In genomic region chr9:13540781-13541180, GRCm38 (mm10) we compare ENCODE assay signal across 14 mouse cellular contexts.
A peak's percentile ranks its signal among the peaks of the same experiment; 100 is the strongest.
DNase-seq lines count a peak whose midpoint lies in the region; ATAC-seq lines count a peak whose summit lies in the region.
"Had no signal": no experiment of that assay in that cellular context is flagged by ENCODE, and none has a peak within 500 bp of the region (broad histone marks: within the 10 kb centered on the region; RNA-seq: fewer than 3 reads in every experiment).

No protein-coding gene starts in this region.

- H3K4me2 ChIP-seq in midbrain, embryonic 15.5 days, result no peak overlapping the region
- H3K4me2 ChIP-seq in limb, embryonic 11.5 days (ENCODE audit: low read depth, severe bottlenecking), result no peak overlapping the region
- H3K4me2 ChIP-seq: heart, embryonic 13.5 days; limb, embryonic 15.5 days had no signal

- H3K4me1 ChIP-seq in midbrain, embryonic 10.5 days, result peaks cover 63% of the 10 kb centered on the region
- H3K4me1 ChIP-seq in midbrain, embryonic 15.5 days, result peaks cover 17% of the 10 kb centered on the region
- peaks cover 25% of the 10 kb centered on the region for H3K4me1 ChIP-seq in limb, embryonic 11.5 days (ENCODE audit: control insufficient read depth, insufficient read depth, low read length)

- no peaks in the 10 kb centered on the region for H3K27me3 ChIP-seq in midbrain, embryonic 10.5 days (ENCODE audit: low read depth, poor library complexity, severe bottlenecking)
- no peaks in the 10 kb centered on the region for H3K27me3 ChIP-seq in midbrain, embryonic 15.5 days (replicated peaks)
- H3K27me3 ChIP-seq in limb, embryonic 11.5 days (ENCODE audit: control insufficient read depth, insufficient read depth, low read length), result no peaks in the 10 kb centered on the region
- H3K27me3 ChIP-seq: heart, embryonic 13.5 days; limb, embryonic 15.5 days; Patski had no signal

- H3K4me3 ChIP-seq in midbrain, embryonic 10.5 days, result no peak overlapping the region
- no peak overlapping the region for H3K4me3 ChIP-seq in midbrain, embryonic 15.5 days
- no peak overlapping the region for H3K4me3 ChIP-seq in limb, embryonic 11.5 days (ENCODE audit: low read depth, low read length)
- H3K4me3 ChIP-seq: heart, embryonic 13.5 days; limb, embryonic 15.5 days had no signal

- no peak for ATAC-seq in midbrain, embryonic 15.5 days (replicated peaks)
- peak; percentile 45; the same call in 1 of the 2 replicates for ATAC-seq in limb, embryonic 11.5 days (ENCODE audit: insufficient number of reproducible peaks, low FRiP score, low TSS enrichment, low read depth)
- ATAC-seq: Patski had no signal

- H3K36me3 ChIP-seq in midbrain, embryonic 10.5 days, result no peaks in the 10 kb centered on the region
- H3K36me3 ChIP-seq in midbrain, embryonic 15.5 days (replicated peaks), result no peaks in the 10 kb centered on the region
- H3K36me3 ChIP-seq in limb, embryonic 11.5 days (ENCODE audit: control insufficient read depth, insufficient read depth, low read length), result no peaks in the 10 kb centered on the region
- H3K36me3 ChIP-seq: heart, embryonic 13.5 days; limb, embryonic 15.5 days had no signal

- 76% methylated on average over 6 of the region's 6 CpGs for WGBS in midbrain, embryonic 10.5 days
- 59% methylated on average over 6 of the region's 6 CpGs for WGBS in midbrain, embryonic 15.5 days
- WGBS in limb, embryonic 11.5 days, result 16% methylated on average over 6 of the region's 6 CpGs

- no peak overlapping the region for H3K9ac ChIP-seq in midbrain, embryonic 15.5 days
- H3K9ac ChIP-seq in limb, embryonic 11.5 days (ENCODE audit: low read length), result no peak overlapping the region
- H3K9ac ChIP-seq: heart, embryonic 13.5 days; limb, embryonic 15.5 days had no signal

- DNase-seq in embryo, embryonic 10.5 days (ENCODE audit: low spot score), result peak; percentile 49
- DNase-seq in embryo, embryonic 9.5 days (ENCODE audit: extremely low spot score), result no peak
- DNase-seq in midbrain, embryonic 10.5 days (ENCODE audit: low spot score), result no peak
- DNase-seq in limb, embryonic 11.5 days (ENCODE audit: low spot score), result peak; percentile 41
- DNase-seq in thymus, postnatal 25 days, result no peak
- no peak for DNase-seq in urinary bladder, postnatal 36 days (ENCODE audit: low spot score in 2 of 2)
- no peak for DNase-seq in retina, postnatal 1 day
- DNase-seq: adrenal gland, postnatal 14 days; cerebellum, adult 11-12 months; lung, postnatal 4 days had no signal

- H3K27ac ChIP-seq in midbrain, embryonic 10.5 days (replicated peaks), result peak overlapping the region; percentile 30; the same call in 1 of the 2 replicates
- H3K27ac ChIP-seq in midbrain, embryonic 15.5 days, result no peak overlapping the region
- peak overlapping the region; percentile 60 for H3K27ac ChIP-seq in limb, embryonic 11.5 days (replicated peaks; ENCODE audit: low read depth, low read length)
- H3K27ac ChIP-seq: heart, embryonic 13.5 days; limb, embryonic 15.5 days had no signal

- H3K9me3 ChIP-seq in midbrain, embryonic 10.5 days (replicated peaks), result no peaks in the 10 kb centered on the region
- H3K9me3 ChIP-seq in midbrain, embryonic 15.5 days, result no peaks in the 10 kb centered on the region
- no peaks in the 10 kb centered on the region for H3K9me3 ChIP-seq in limb, embryonic 11.5 days (ENCODE audit: control insufficient read depth, low read length)
- H3K9me3 ChIP-seq: heart, embryonic 13.5 days; limb, embryonic 15.5 days had no signal

Comparison
In these comparisons a context has a peak if more than half of its experiments do, and no peak if none do; other contexts are left out.
1. DNase-seq: peak in embryo, embryonic 10.5 days (single experiment) and limb, embryonic 11.5 days (single experiment); none in embryo, embryonic 9.5 days (single experiment), midbrain, embryonic 10.5 days (single experiment), thymus, postnatal 25 days (single experiment), urinary bladder, postnatal 36 days (0 of 2) and retina, postnatal 1 day (single experiment).